Mouse (Mus musculus) bone marrow, adult 2 months (tissue): ENCODE measurements around the gene Gjc2. TPM values are rescaled to one million over a fixed set of nuclear protein-coding genes. Genes with fewer than 3 reads are reported as not detected.

Experiments used
- H3K27ac ChIP-seq: fragments of 200-500 bp; 2 replicates; pipeline ENCODE4 v1.5.1; 2012; ENCODE audit warnings: low read depth, mild to moderate bottlenecking, control low read depth, inconsistent platforms, low read length; ENCODE audit not compliant: control insufficient read depth, poor library complexity, insufficient read depth
- H3K4me1 ChIP-seq: fragments of 200-500 bp; 2 replicates; pipeline ENCODE4 v1.6.1; 2011; ENCODE audit warnings: low read length; ENCODE audit not compliant: control insufficient read depth, insufficient read depth
- H3K4me3 ChIP-seq: fragments of 200-500 bp; replicated peaks from 2 replicates; pipeline ENCODE3; 2011; ENCODE audit warnings: mild to moderate bottlenecking, low read depth, low read length, control low read depth; ENCODE audit not compliant: control insufficient read depth
- CTCF ChIP-seq: fragments of 200-500 bp; IDR thresholded peaks from 2 replicates; pipeline ENCODE4 v1.5.1; 2011; ENCODE audit warnings: low read length, control low read depth; ENCODE audit not compliant: control insufficient read depth, insufficient read depth
- POLR2A ChIP-seq: fragments of 200-500 bp; IDR thresholded peaks from 2 replicates; pipeline ENCODE4 v1.6.1; 2011; ENCODE audit warnings: low read depth, mild to moderate bottlenecking, control low read depth, low read length, borderline replicate concordance; ENCODE audit not compliant: control insufficient read depth
- WGBS: fragments of 180-500 bp; shearing (Covaris S2); methylation state at CpG from one replicate; pipeline ENCODE4 v1.1.7; 2018; 5-methylcytosine and 5-hydroxymethylcytosine counted together
- polyA plus RNA-seq: library from polyadenylated mRNA; stranded (reverse); fragments of >200 nt; gene quantifications from 2 replicates; pipeline ENCODE4 v1.2.4, GENCODE M21; 2011; ENCODE audit warnings: low replicate concordance; ENCODE audit not compliant: missing spikeins, insufficient read depth, insufficient read length

Gene Gjc2
- polyA plus RNA-seq, 1 experiment = not detected

GRCm38 (mm10) chr11:59169807-59170206 lies 13.2 kb downstream of the Gjc2 start:
- Histone ChIP-seq H3K4me3 (no peak overlapping the region), H3K4me1 (no peaks in the 10 kb centered on the region; the same call in 1 of the 2 replicates), H3K27ac (no peak overlapping the region)
- TF ChIP-seq CTCF (no peak), POLR2A (no peak)
- 74% methylated on average over 3 of the region's 3 CpGs for WGBS

- H3K27ac ChIP-seq = peak overlapping the region; percentile 35; the same call in 1 of the 2 replicates
- whole genome bisulfite sequencing = 54% methylated on average over 2 of the region's 2 CpGs
- H3K4me1 ChIP-seq = no peaks in the 10 kb centered on the region; the same call in 1 of the 2 replicates
- TF ChIP-seq POLR2A (no peak), CTCF (no peak)
- H3K4me3 ChIP-seq = no peak overlapping the region
Measured at GRCm38 (mm10) chr11:59165616-59166241, 17.3 kb downstream of the Gjc2 start.

GRCm38 (mm10) chr11:59164384-59164783 lies 18.6 kb downstream of the Gjc2 start:
- TF ChIP-seq POLR2A = no peak
- no peak for TF ChIP-seq CTCF
- Histone ChIP-seq H3K27ac (peak overlapping the region; percentile 99), H3K4me1 (no peaks in the 10 kb centered on the region; the same call in 1 of the 2 replicates), H3K4me3 (peak overlapping the region; percentile 86)
- 45% methylated on average over 9 of the region's 9 CpGs for WGBS

- TF ChIP-seq CTCF (no peak), POLR2A (peak; percentile 89)
- 2% methylated on average over 68 of the region's 68 CpGs for WGBS
- peak within 1 kb of the TSS; percentile 99 for H3K27ac ChIP-seq
- peak within 1 kb of the TSS; percentile 86 for H3K4me3 ChIP-seq
- no peaks in the 10 kb centered on the region; the same call in 1 of the 2 replicates for H3K4me1 ChIP-seq
Measured at GRCm38 (mm10) chr11:59163255-59164236, 19.5 kb downstream of the Gjc2 start, which contains the start of gene Iba57. Gene Iba57, minus strand, starts transcription at chr11:59163739.

- TF ChIP-seq CTCF (no peak), POLR2A (no peak)
- no peaks in the 10 kb centered on the region; the same call in 1 of the 2 replicates for H3K4me1 ChIP-seq
- H3K27ac ChIP-seq = peak overlapping the region; percentile 30; the same call in 1 of the 2 replicates
- 42% methylated on average over 9 of the region's 9 CpGs for WGBS
- peak overlapping the region; percentile 86 for H3K4me3 ChIP-seq
Measured at GRCm38 (mm10) chr11:59162443-59163254, 20.4 kb downstream of the Gjc2 start.

- TF ChIP-seq POLR2A (no peak), CTCF (no peak)
- Histone ChIP-seq H3K4me1 (no peaks in the 10 kb centered on the region; the same call in 1 of the 2 replicates), H3K27ac (no peak overlapping the region; the same call in 1 of the 2 replicates), H3K4me3 (no peak overlapping the region)
- 77% methylated on average over 5 of the region's 5 CpGs for WGBS
Measured at GRCm38 (mm10) chr11:59161398-59161797, 21.6 kb downstream of the Gjc2 start.

- no peak overlapping the region for H3K27ac ChIP-seq
- 87% methylated on average over 4 of the region's 4 CpGs for WGBS
- H3K4me1 ChIP-seq = no peaks in the 10 kb centered on the region
- H3K4me3 ChIP-seq = no peak overlapping the region
- no peak for TF ChIP-seq CTCF
- TF ChIP-seq POLR2A = no peak
Measured at GRCm38 (mm10) chr11:59159558-59159957, 23.5 kb downstream of the Gjc2 start.

GRCm38 (mm10) chr11:59159099-59159498 lies 23.9 kb downstream of the Gjc2 start:
- WGBS = 96% methylated on average over 13 of the region's 13 CpGs
- H3K4me1 ChIP-seq = no peaks in the 10 kb centered on the region
- TF ChIP-seq CTCF (no peak), POLR2A (no peak)

More at GRCm38 (mm10) chr11:59159099-59159498, 23.9 kb downstream of the Gjc2 start:
- no peak overlapping the region for H3K27ac ChIP-seq
- H3K4me3 ChIP-seq = no peak overlapping the region
